Mouse (Mus musculus) E14TG2a.4 (cell line): ENCODE measurements around the gene Prss2.

Source experiments
- CTCF ChIP-seq: conservative IDR thresholded peaks from 2 replicates; pipeline ENCODE4 v1.5.1; 2014; ENCODE audit warnings: low read length
- NANOG ChIP-seq: IDR thresholded peaks from 2 replicates; pipeline ENCODE4 v1.6.1; 2014; ENCODE audit warnings: borderline replicate concordance, low read length, mixed read lengths
- POU5F1 ChIP-seq: IDR thresholded peaks from 2 replicates; pipeline ENCODE4 v1.6.1; 2014; ENCODE audit warnings: low read length, borderline replicate concordance

DNA sequence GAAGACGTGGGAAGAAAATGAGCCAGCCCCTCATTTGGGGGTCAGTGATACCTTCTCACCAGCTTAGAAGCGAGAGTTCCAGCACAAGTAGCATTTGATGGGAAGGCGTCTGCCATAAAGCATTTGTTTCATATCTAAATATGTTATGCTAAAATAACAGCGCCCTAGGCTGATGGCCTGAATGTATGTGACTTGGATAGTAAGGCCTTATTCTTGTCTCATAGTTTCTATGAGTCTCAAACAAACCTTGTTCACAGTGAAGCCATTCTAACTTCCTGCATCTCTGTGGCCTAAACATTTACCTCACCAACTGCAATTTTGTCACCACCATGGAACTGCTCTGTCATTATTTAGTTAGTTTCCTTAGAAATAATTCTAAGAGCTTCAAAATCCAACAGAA is 41.0 kb downstream of the Prss2 start:
- TF ChIP-seq CTCF (no peak), POU5F1 (no peak), NANOG (no peak)
